Mouse (Mus musculus) E14TG2a.4 (cell line): ENCODE data around the gene Diexf.

ENCODE experiments used
- CTCF ChIP-seq: conservative IDR thresholded peaks from 2 replicates; pipeline ENCODE4 v1.5.1; 2014; ENCODE audit warnings: low read length
- NANOG ChIP-seq: IDR thresholded peaks from 2 replicates; pipeline ENCODE4 v1.6.1; 2014; ENCODE audit warnings: borderline replicate concordance, low read length, mixed read lengths

GRCm38 (mm10) chr1:193090894-193091293 is 39.2 kb downstream of the Diexf start:
- TF ChIP-seq CTCF = no peak
- TF ChIP-seq NANOG = no peak
